Mouse (Mus musculus) embryonic facial prominence, embryonic 14.5 days (tissue): ENCODE data around the gene Hoxd8. TPM values are rescaled to one million over a fixed set of nuclear protein-coding genes. Genes with fewer than 3 reads are reported as not detected.
A peak's percentile ranks its signal among the peaks of the same experiment; 100 is the strongest.

Experiments used
- microRNA counts: library from miRNA; unstranded; fragments of <30 nt; microRNA quantifications from one replicate; lab custom pipeline; 2017
- microRNA-seq: library from miRNA; unstranded; fragments of <30 nt; microRNA quantifications from one replicate; pipeline ENCODE4, GENCODE M21; 2016; ENCODE audit warnings: borderline number of aligned reads
- polyA plus RNA-seq: library from polyadenylated mRNA; unstranded; fragments of >200 nt; fragmentation: Nextera tagmentation; extraction: Ambion mirVana; gene quantifications from 2 replicates; pipeline ENCODE4 v1.2.1, GENCODE M21; 2014

Hoxd8 gene
- polyA plus RNA-seq, 1 experiment from 2014 or later, result 8.7 TPM

MicroRNAs within 50 kb of the gene (microRNA counts, 519-probe panel; counts per million panel counts)
- microRNA mmu-miR-10b (lab: Ali Mortazavi, UCI), result 2,742 counts per million, percentile 59 among the panel's probes with 10 or more counts

Small RNAs within 50 kb of the gene (microRNA-seq; reads per million reads assigned to microRNA genes)
- gene Gm44463 (not detected), gene Mir10b (6,645 reads per million, percentile 92 among the genes with 10 or more reads in this experiment)

Other genes starting within 250 kb of the Hoxd8 start
- 25.5 and 27.8 TPM in 2 replicates for gene Lnpk, start 125.2 kb upstream of the Hoxd8 start, polyA plus RNA-seq
- gene Evx2, start 45.1 kb upstream of the Hoxd8 start, polyA plus RNA-seq, result not detected in 2 replicates
- gene Hoxd13, start 36.3 kb upstream of the Hoxd8 start, polyA plus RNA-seq, result not detected in 2 replicates
- gene Hoxd12, start 29.6 kb upstream of the Hoxd8 start, polyA plus RNA-seq, result not detected in 2 replicates
- gene Hoxd11, start 25.1 kb upstream of the Hoxd8 start, polyA plus RNA-seq, result not detected in 2 replicates
- gene Hoxd10, start 12.7 kb upstream of the Hoxd8 start, polyA plus RNA-seq, result 0.37 and 0.45 TPM in 2 replicates
- gene Hoxd9, start 6.9 kb upstream of the Hoxd8 start, polyA plus RNA-seq, result 2.0 and 2.3 TPM in 2 replicates
- 3.8 and 4.7 TPM in 2 replicates for gene Hoxd3, start 7.3 kb downstream of the Hoxd8 start, polyA plus RNA-seq
- gene Hoxd4, start 7.3 kb downstream of the Hoxd8 start, polyA plus RNA-seq, result 0.63 and 0.82 TPM in 2 replicates
- gene Gm28230, start 22.1 kb downstream of the Hoxd8 start, polyA plus RNA-seq, result 0.13 TPM in 1 of 2 replicates, not detected in the other
- gene Hoxd1, start 58.4 kb downstream of the Hoxd8 start, polyA plus RNA-seq, result 3.9 and 4.7 TPM in 2 replicates
- gene Mtx2, start 121.2 kb downstream of the Hoxd8 start, polyA plus RNA-seq, result 121 and 140 TPM in 2 replicates